Mouse (Mus musculus) hematopoietic stem cell, adult 5-6 weeks (primary cell): ENCODE data around the gene Gpc6. TPM values are rescaled to one million over a fixed set of nuclear protein-coding genes. Genes with fewer than 3 reads are reported as not detected.

Experiments
- ATAC-seq, 2 experiments: fragments of 125-278 bp in 1 of 2; replicated peaks in 1 of 2; 2 replicates each; pipeline ENCODE4 v1.8.0; 2016 to 2017; ENCODE audit warnings: inconsistent platforms in 2 of 2, mild to moderate bottlenecking in 2 of 2, moderate number of reproducible peaks in 2 of 2, low read depth in 1 of 2, moderate TSS enrichment in 1 of 2; ENCODE audit not compliant: low FRiP score in 2 of 2, poor library complexity in 2 of 2, severe bottlenecking in 2 of 2, insufficient read depth in 1 of 2, low TSS enrichment in 1 of 2
- total RNA-seq: library from RNA; stranded (forward); fragments of 172-1452, 232-1000 nt; gene quantifications from 2 replicates; pipeline ENCODE4 v1.2.3, GENCODE M21; 2017

The Gpc6 gene
- total RNA-seq, 1 experiment from 2014 or later: not detected

- no peak for ATAC-seq
Observed at GRCm38 (mm10) chr14:117379979-117380378, 454.9 kb downstream of the Gpc6 start.

- ATAC-seq: no peak
Observed at GRCm38 (mm10) chr14:117383188-117383587, 458.1 kb downstream of the Gpc6 start.

- ATAC-seq: no peak
Observed at GRCm38 (mm10) chr14:117384096-117384770, 459.1 kb downstream of the Gpc6 start.

GRCm38 (mm10) chr14:117385731-117386270 is 460.7 kb downstream of the Gpc6 start:
- no peak for ATAC-seq

GRCm38 (mm10) chr14:117390794-117391320 is 465.7 kb downstream of the Gpc6 start:
- no peak for ATAC-seq

DNA sequence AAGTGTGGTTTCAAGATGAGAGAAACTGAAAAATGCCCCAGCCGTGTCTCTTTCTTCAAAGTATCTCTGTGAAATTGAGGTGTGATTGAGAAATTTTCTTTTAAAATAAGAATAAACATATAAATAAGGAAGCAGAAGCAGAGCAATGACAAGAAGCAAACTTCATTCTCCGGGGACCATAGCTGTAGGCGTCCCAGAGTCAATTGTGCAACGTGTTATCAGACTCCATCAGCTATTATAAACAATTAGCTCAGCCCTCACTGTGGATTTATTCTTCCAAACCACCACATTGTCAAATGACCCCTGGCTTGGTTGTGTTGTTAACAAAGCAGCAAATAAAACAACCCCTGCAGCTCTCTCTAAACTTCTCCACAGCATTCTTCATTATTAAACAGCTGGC is 466.3 kb downstream of the Gpc6 start:
- no peak for ATAC-seq

GRCm38 (mm10) chr14:117397165-117397564 is 472.1 kb downstream of the Gpc6 start:
- no peak for ATAC-seq

DNA sequence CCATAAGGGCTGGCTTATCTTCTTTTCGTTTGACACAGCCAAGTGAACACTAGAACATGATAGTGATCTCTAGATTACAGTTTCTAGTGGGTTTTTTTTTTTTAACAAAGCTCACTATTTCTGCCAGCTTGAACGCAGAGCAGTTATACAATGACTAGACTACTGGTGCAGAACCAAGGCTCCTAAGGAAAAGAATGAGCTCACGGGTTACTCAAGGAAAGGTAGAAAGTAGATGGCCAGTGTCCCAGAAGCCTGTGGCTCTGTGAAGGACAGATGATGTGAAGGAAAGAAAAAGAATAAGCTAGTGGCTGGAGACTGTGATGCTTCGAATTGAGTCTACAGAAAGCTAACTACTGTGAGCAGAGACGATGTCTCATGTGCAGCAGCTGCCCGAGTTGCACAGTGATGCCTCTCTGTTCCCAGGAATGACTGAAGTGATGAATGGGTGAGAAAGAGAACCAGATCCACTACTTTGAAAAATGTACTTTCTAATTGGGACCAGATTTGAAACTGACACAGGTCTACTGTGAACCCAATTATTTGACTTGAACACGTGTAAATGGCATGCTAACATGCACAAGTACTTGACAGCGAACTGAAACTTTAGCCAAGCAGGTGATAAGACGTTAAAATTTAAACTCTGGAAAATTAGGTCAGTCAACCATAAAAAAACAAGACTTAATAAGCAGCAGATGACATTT is 482.9 kb downstream of the Gpc6 start:
- ATAC-seq: no peak

GRCm38 (mm10) chr14:117408525-117408835 is 483.4 kb downstream of the Gpc6 start:
- no peak for ATAC-seq

- no peak for ATAC-seq
Observed at GRCm38 (mm10) chr14:117409778-117410177, 484.7 kb downstream of the Gpc6 start.

DNA sequence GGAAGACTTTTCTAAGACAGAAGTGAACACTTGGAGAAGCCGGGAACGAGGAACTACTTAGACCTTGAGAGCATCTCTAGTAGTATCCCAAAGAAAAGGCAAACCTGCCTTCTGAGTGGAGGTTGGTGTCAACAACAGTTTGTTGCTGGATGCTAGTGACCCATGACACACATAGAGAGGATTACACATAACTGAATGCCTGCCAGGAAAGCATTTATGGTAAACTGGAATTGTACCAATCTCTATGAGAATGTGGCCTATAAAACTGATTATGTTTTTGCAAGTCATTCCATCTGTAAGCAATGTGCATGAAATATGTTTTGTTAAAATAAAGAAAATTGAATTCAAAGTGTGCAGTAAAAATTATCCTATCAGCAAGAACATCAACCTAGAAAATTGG is 485.4 kb downstream of the Gpc6 start:
- ATAC-seq: no peak

DNA sequence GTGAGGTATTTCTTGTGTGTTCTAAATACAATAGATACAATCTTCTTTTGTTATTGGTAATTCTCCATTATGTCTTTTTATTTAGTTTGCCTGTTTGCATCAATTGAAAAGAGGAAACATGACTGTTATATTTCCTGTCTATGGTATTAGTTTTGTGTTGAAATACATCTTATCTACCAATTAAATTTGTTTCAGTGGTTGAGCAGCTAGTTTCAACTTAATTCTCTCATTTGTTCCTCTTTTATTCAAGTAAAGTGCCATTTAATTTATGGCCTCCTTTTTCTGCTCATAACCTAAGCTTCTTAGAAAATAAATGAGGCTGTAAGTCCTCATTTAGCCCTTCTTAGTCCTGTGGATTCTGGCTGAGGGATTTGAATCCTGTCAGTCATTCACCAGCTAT is 489.9 kb downstream of the Gpc6 start:
- ATAC-seq: peak; percentile 62 to 75

DNA sequence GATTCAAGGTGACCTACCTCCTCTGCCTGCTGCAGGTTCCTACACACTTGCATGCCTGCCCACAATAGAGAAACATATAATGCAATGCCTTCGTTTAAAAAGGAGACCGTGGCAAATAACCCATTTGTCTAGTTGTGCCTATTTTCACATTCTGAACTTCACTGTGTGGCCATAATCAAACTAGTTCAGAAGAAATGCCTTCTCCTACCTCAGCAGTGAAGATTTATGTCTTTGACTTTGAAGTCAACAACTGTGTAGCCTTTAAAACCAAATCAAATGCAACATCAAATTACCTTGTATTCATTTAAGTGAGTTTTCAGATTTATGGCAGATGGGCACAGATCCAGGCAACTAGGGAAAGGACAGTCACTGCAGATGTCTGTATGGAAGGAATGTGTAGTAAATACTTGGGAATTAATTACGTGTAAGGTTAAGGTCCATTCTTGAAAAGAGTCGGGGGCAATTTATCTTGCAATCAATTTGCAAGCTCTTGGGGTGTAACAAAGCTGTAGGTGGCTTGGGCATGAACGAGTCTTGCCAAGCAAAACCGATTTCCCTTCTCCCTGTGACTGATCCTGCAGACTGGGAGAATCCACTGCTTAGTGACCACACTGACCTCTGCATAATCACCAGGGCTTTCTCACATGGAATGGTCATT is 494.6 kb downstream of the Gpc6 start:
- no peak for ATAC-seq

DNA sequence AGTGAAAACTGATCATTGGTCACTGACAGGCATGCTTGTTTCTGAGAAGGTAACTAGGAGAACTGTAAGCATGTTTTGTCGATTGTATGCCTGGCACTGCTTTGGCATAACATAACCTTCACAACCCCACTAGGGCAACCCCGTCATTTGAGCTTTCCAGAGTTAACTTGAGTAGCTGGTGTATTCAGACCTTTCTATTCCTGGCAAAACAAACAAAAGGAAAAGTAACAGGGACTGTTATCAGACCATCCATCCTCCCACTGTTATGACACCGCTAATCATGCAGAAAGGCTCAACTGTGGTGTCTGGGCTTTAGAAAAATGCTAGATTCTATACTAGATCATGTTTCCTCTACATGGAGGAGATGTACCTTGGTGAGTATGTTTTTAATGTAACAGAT is 496.1 kb downstream of the Gpc6 start:
- no peak for ATAC-seq

DNA sequence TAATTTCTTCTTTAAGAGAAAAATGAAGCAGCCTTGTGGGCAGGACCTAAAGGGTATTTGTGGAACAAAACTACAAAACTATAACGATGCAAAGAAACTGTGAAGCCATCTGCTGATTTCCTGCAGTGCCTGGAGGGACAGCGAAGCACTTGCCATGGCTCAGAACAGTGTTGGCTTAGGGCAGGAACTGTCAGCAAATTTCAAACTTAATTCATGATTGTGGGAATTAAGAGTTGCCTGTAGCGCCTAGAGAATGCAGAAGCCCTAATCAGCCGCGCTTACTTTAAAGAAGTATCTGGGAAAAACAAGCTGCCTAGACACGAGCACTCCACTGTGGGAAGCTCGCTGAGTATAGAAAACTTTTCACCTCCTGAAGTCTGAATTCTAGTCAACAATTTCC is 501.0 kb downstream of the Gpc6 start:
- no peak for ATAC-seq

GRCm38 (mm10) chr14:117427776-117428175 is 502.7 kb downstream of the Gpc6 start:
- no peak for ATAC-seq

DNA sequence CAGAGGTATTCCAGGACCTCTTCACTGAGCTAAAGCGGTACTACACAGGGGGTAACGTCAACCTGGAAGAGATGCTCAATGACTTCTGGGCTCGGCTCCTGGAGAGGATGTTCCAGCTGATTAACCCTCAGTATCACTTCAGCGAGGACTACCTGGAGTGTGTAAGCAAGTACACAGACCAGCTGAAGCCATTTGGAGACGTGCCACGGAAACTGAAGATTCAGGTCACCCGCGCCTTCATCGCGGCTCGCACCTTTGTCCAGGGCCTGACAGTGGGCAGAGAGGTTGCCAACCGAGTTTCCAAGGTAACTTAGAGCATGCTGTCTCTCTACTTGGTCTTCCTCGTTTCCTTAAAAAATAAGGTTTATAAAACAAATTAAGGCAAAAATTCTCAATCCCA is 510.6 kb downstream of the Gpc6 start:
- no peak for ATAC-seq

DNA sequence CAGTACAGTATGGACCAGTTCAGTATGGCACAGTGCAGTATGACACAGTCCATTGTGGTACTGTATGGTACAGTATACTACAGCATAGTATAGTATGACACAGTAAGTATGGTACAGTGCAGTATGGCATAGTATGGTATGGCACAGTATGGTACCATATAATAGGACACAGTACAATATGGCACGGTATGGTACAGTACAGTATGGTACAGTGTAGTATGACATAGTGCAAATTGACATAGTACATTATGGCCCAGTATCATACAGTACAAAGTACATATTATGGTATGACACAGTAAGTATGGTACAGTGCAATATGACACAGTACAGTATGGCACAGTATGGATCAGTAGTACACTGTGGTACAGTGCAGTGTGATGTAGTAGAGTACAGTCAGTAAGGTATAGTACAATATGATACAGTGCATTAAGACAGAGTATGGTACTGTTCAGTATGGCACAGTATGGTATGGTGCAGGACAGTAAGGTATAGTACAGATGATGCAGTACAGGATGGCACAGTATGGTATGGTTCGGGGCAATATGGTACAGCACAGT is 521.6 kb downstream of the Gpc6 start:
- ATAC-seq: peak; percentile 17 to 37; a peak in 2 of 4 replicates
